Mouse (Mus musculus): Measurements from ENCODE around the gene Ssh3.

GRCm38 (mm10) chr19:4218784-4219183 lies 50.2 kb downstream of the Ssh3 start:
- TF ChIP-seq CTCF (IDR thresholded peaks at IDR 0.05; ENCODE audit: low read depth, low read length) (no peak), GATA1 (IDR thresholded peaks at IDR 0.05; ENCODE audit: borderline replicate concordance, low read length) (no peak), GATA2 (IDR thresholded peaks at IDR 0.05; ENCODE audit: borderline replicate concordance, low read depth, low read length) (no peak)
